Mouse (Mus musculus) limb, embryonic 14.5 days (tissue): ENCODE results near the gene Nupr1. TPM values are rescaled to one million over a fixed set of nuclear protein-coding genes. Genes with fewer than 3 reads are reported as not detected.

Experiments
- ATAC-seq: fragments of 200-750 bp; cut with Nextera tagmentation; 2 replicates; pipeline ENCODE4 v1.8.0; 2017; ENCODE audit warnings: low read depth, moderate number of reproducible peaks, moderate TSS enrichment; ENCODE audit not compliant: low FRiP score
- DNase-seq: peaks from one replicate; pipeline ENCODE4 v3.0.0-alpha.2; 2015; ENCODE audit warnings: low spot score
- H3K27ac ChIP-seq: fragments of 300-500 bp; sonication (generic); replicated peaks from 2 replicates; pipeline ENCODE4 v1.5.1; 2014; ENCODE audit warnings: low read depth, mild to moderate bottlenecking, low read length, moderate library complexity, mixed read lengths
- H3K27me3 ChIP-seq: fragments of 300-500 bp; sonication (generic); 2 replicates; pipeline ENCODE4 v1.6.1; 2014; ENCODE audit warnings: low read length, mixed read lengths; ENCODE audit not compliant: control insufficient read depth, insufficient read depth
- H3K36me3 ChIP-seq: fragments of 300-500 bp; sonication (generic); 2 replicates; pipeline ENCODE4 v1.6.1; 2014; ENCODE audit warnings: mild to moderate bottlenecking, low read length, moderate library complexity, mixed read lengths; ENCODE audit not compliant: control insufficient read depth, insufficient read depth
- H3K4me1 ChIP-seq: fragments of 300-500 bp; sonication (generic); 2 replicates; pipeline ENCODE4 v1.6.1; 2014; ENCODE audit warnings: antibody characterized with exemption, low read length, mixed read lengths; ENCODE audit not compliant: control insufficient read depth, insufficient read depth
- H3K4me2 ChIP-seq: fragments of 300-500 bp; sonication (generic); replicated peaks from 2 replicates; pipeline ENCODE4 v1.6.1; 2014; ENCODE audit warnings: low read depth, mild to moderate bottlenecking, low read length, moderate library complexity; ENCODE audit not compliant: severe bottlenecking
- H3K4me3 ChIP-seq: fragments of 300-500 bp; sonication (generic); replicated peaks from 2 replicates; pipeline ENCODE4 v1.5.1; 2014; ENCODE audit warnings: low read length
- H3K9ac ChIP-seq: fragments of 300-500 bp; sonication (generic); 2 replicates; pipeline ENCODE4 v1.6.1; 2014; ENCODE audit warnings: mild to moderate bottlenecking, low read depth, low read length, moderate library complexity; ENCODE audit not compliant: severe bottlenecking
- H3K9me3 ChIP-seq: fragments of 300-500 bp; sonication (generic); 2 replicates; pipeline ENCODE4 v1.6.1; 2016; ENCODE audit warnings: low read length; ENCODE audit not compliant: control insufficient read depth
- POLR2A ChIP-seq: fragments of 200-500 bp; IDR thresholded peaks from 2 replicates; pipeline ENCODE4 v1.8.0; 2012; ENCODE audit warnings: inconsistent platforms, mild to moderate bottlenecking, moderate library complexity, borderline replicate concordance; ENCODE audit not compliant: insufficient read depth, insufficient read length; ENCODE audit errors: extremely low read depth
- WGBS: fragments of 180-500 bp; shearing (Covaris S2); extraction: QIAGEN DNeasy Blood & Tissue Kit; methylation state at CpG from one replicate; pipeline ENCODE4 v1.1.7; 2014; 5-methylcytosine and 5-hydroxymethylcytosine counted together
- polyA plus RNA-seq, 2 experiments: library from polyadenylated mRNA; depleted of rRNA in 1 of 2; stranded (reverse) in 1 of 2; unstranded in 1 of 2; fragments of >200 nt; fragmentation: Nextera tagmentation in 1 of 2; extraction: Ambion mirVana in 1 of 2; gene quantifications; 2 replicates each; pipeline versions ENCODE4 v1.2.1 to v1.2.3; 2012 to 2014

Nupr1 gene
- polyA plus RNA-seq (2012; rRNA removed): 5.8 and 11.6 TPM in 2 replicates
- polyA plus RNA-seq (2014; fragmentation: Nextera tagmentation; extraction: Ambion mirVana): 10.9 and 19.2 TPM in 2 replicates

- Histone ChIP-seq H3K4me1 (peaks cover 8% of the 10 kb centered on the region), H3K4me3 (no peak within 1 kb of the TSS), H3K36me3 (no peaks in the 10 kb centered on the region), H3K9ac (no peak within 1 kb of the TSS), H3K9me3 (no peaks in the 10 kb centered on the region), H3K4me2 (no peak within 1 kb of the TSS), H3K27me3 (no peaks in the 10 kb centered on the region), H3K27ac (no peak within 1 kb of the TSS)
- DNase-seq (no peak), ATAC-seq (no peak)
- 93% methylated on average over 4 of the region's 4 CpGs for WGBS
- no peak for TF ChIP-seq POLR2A
These were observed at the start of gene Nupr1 for GRCm38 (mm10) chr7:126630824-126631518. TSS of gene Nupr1 (minus strand) at chr7:126630861.

GRCm38 (mm10) chr7:126679683-126680082 lies 49.0 kb upstream of the Nupr1 start:
- Histone ChIP-seq H3K27ac (no peak overlapping the region), H3K4me2 (no peak overlapping the region), H3K9ac (no peak overlapping the region), H3K4me1 (no peaks in the 10 kb centered on the region), H3K27me3 (no peaks in the 10 kb centered on the region), H3K36me3 (peaks cover 4% of the 10 kb centered on the region; the same call in 1 of the 2 replicates), H3K9me3 (no peaks in the 10 kb centered on the region), H3K4me3 (no peak overlapping the region)
- ATAC-seq: no peak
- TF ChIP-seq POLR2A: no peak
- 93% methylated on average over 5 of the region's 5 CpGs for WGBS
- no peak for DNase-seq

GRCm38 (mm10) chr7:126678545-126679341 lies 48.1 kb upstream of the Nupr1 start:
- 77% methylated on average over 8 of the region's 8 CpGs for WGBS
- no peak overlapping the region for H3K9ac ChIP-seq
- H3K4me1 ChIP-seq: no peaks in the 10 kb centered on the region
- DNase-seq: no peak
- no peaks in the 10 kb centered on the region for H3K27me3 ChIP-seq
- ATAC-seq: no peak
- no peak overlapping the region for H3K27ac ChIP-seq
- H3K36me3 ChIP-seq: peaks cover 4% of the 10 kb centered on the region; the same call in 1 of the 2 replicates
- H3K9me3 ChIP-seq: no peaks in the 10 kb centered on the region
- H3K4me3 ChIP-seq: no peak overlapping the region
- TF ChIP-seq POLR2A: no peak
- no peak overlapping the region for H3K4me2 ChIP-seq

GRCm38 (mm10) chr7:126676631-126677220 lies 46.1 kb upstream of the Nupr1 start:
- Histone ChIP-seq H3K4me1 (no peaks in the 10 kb centered on the region), H3K4me3 (no peak overlapping the region), H3K36me3 (peaks cover 12% of the 10 kb centered on the region; the same call in 1 of the 2 replicates), H3K9ac (no peak overlapping the region), H3K4me2 (no peak overlapping the region), H3K27ac (no peak overlapping the region), H3K9me3 (no peaks in the 10 kb centered on the region), H3K27me3 (no peaks in the 10 kb centered on the region)
- 75% methylated on average over 4 of the region's 4 CpGs for WGBS
- TF ChIP-seq POLR2A: no peak
- no peak for DNase-seq
- ATAC-seq: no peak

- TF ChIP-seq POLR2A: no peak
- H3K36me3 ChIP-seq: peaks cover 17% of the 10 kb centered on the region
- no peaks in the 10 kb centered on the region for H3K4me1 ChIP-seq
- ATAC-seq (0 out of 2 replicates have a peak, but pooled peaks have one; percentile 37), DNase-seq (peak; percentile 20)
- H3K9ac ChIP-seq: no peak within 1 kb of the TSS
- no peak within 1 kb of the TSS for H3K4me3 ChIP-seq
- no peaks in the 10 kb centered on the region for H3K27me3 ChIP-seq
- 0 out of 2 replicates have a peak within 1 kb of the TSS, but pooled peaks have one; percentile 10 for H3K27ac ChIP-seq
- H3K9me3 ChIP-seq: no peaks in the 10 kb centered on the region
- WGBS: 58% methylated on average over 1 of the region's 1 CpGs
- H3K4me2 ChIP-seq: no peak within 1 kb of the TSS
These were observed 45.5 kb upstream of the Nupr1 start, which contains the start of gene Sult1a1 for GRCm38 (mm10) chr7:126676207-126676606. TSS of gene Sult1a1 (minus strand) at chr7:126676432.
